Mouse (Mus musculus) spleen, postnatal 36 days (tissue): ENCODE measurements at regions not wholly inside any gene's neighbourhood (a gene's known extent, or its start where the extent isn't known, plus 50 kb on each side); places are given as distances from the start of the nearest gene placed in this dataset.

Experiments
- DNase-seq, 2 experiments: peaks; one replicate each; pipeline ENCODE4 v3.0.0; 2022; ENCODE audit warnings: low spot score in 2 of 2, mixed read lengths in 1 of 2

- no peak for DNase-seq
These were observed 142.2 kb upstream of the Cadm1 start for GRCm38 (mm10) chr9:47387716-47388300.

DNA sequence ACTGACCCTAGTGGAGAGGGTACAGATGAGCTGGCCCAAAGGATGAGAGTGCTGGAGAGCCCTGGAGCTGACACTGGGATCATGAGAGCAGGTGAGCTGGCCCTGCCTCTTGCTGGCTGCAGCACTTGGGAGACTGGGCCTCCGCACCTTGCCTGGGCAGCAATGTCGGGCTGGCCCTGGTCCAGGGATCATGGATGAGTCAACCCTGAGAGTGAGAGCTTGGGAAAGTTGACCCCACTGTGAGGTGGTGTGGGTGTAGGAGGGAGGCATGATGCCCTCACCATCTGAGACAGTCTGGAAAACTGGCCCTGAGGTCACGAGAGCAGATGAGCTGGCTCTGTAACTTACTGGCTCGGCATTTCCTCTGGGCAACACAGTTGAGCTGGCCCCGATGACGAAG is 140.1 kb upstream of the Cadm1 start:
- no peak for DNase-seq

DNA sequence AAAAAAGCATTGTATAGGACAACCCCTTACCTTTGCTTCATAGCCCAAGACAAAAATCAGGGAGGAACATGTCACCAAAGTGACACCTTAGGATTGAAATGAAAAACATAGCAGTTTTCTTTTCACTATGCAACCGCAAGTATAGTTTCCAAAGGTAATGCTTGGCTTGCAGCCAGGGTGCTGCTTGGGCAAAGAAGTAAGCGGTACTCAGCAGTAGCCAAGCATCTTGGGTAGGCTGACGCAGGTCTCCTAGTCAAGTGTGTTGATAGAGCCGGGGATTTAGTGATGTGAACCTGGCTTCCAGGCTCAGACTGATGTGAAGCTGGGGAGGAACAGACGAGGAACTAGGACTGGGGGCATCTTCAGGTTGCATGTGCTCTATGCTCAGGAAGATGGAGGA is 138.3 kb upstream of the Cadm1 start:
- no peak for DNase-seq

DNA sequence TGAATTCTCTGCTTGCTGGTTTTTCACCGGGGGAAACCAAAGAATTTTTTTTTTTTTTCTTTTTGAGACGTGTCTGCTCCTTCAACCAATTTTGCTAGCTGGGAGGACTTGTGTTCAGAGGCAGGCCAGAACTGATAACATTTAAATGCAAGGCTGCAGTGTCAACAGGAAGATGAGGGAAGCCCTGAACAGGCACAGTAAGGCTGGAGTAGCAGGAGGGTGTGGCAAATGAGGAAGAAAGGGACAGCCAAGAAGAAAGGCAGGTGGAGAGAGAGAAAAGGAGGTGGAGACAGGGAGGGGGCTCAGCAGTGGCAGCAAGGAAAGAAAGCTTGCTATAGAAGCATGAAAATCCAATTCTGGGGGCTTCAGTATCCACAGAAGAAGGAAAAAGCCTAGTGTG is 130.4 kb upstream of the Cadm1 start:
- no peak for DNase-seq

DNA sequence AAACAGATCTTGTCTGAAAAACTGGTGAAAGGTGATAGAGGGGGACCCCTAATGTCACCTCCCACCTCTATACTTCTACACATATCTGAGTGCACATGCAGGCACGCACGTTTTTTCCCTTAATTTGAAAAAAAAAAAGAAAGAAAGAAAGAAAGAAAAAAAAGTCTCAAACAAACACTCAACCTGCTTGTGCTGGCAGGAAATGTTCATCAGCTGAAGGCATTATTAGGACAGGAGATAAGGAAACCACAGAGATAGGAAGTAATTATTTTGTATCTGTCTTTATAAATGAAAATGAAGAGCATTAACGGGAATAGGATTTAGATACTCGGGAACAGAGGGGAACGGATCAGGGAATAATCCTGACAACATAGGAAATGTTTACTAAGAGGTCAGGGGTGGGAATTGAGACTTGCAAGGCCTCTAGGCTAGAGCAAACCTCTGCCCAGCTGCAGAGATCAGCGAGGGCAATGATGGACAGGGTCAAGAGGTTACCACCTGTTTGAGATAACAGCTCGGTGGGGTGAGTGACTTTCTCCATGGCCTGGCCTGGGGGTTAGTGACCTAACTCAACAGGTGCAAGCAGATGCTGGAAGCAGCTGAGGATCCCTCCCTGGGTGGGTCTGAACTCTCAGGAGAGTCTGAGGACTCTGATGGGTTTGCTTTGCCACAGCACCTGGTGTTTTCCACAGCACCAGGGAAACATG is 129.7 kb upstream of the Cadm1 start:
- DNase-seq: no peak

DNA sequence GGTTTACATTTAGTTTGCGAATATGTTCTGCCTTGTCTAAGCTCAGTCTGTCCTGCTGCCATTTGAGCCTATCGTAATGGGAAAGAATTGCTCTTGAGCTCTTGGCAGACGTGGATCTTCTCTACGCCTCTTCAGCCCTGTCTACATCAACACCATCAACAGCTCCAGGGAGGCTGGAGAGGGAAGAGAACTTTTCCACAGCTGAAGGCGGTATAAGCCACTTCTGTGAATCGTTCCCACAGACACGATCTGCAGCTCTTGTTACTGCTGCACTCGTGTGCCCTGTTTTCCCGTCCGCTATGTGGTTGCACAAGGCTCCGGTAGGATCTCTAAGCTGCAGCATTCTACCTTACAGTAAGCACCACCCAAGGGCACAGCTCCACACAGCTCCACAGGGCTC is 128.5 kb upstream of the Cadm1 start:
- DNase-seq: no peak

DNA sequence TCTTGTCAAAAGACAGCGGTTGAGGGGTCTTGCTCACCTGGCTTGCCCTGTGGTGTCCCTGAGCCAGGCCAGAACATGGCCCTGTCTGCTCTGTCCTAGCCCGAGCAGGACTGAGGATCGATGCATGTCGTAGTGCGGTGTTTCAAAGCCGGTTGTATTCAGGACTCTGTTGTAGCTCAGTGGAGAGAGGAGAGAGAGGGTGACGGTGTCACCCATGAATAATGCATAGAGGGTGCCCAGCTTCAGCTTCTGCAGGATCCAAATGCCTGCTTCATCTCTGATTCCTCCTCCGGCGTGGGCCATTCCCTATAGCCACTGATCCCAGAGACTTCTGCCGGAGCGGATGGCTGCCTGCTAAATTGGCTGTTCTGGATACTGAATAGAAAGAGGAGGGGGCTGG is 126.7 kb upstream of the Cadm1 start:
- no peak for DNase-seq

DNA sequence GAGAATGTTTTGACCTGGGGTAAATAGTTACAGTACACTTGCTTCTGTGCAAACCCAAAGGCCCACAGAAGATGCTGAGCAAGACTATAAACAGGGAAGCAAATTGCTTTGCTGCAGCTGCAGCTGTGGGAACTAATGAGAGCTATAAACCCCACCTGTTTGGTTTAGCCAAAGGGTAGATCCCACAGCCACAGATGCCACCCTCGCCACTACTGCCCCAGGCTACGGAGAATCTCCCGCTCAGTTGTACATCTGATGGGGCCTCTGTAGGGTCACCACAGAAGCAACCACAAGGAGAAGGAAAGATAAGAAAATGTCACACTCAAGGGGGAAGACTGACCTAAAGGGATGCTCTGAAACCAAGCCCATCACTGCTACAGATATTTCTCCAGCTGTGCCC is 125.2 kb upstream of the Cadm1 start:
- no peak for DNase-seq

DNA sequence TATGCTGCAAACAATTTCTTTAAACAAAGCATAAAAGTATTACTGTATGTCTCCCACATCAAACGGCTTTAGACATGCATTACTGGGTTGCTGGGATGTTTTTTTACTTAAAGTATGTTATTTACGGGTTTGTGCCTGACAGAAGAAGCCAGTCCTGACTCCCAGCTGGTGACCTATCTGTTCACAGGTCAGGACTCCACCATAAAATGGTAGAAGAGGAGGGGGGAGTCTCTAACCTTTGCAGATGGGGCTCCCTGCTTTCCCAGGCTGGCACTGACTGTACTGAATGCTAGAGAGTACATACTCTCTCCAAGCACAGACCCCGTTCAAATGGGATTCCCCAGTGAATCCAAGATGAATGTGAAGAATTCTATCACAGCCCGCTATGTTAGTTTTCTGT is 124.4 kb upstream of the Cadm1 start:
- no peak for DNase-seq

- DNase-seq: no peak
These were observed 122.8 kb upstream of the Cadm1 start for GRCm38 (mm10) chr9:47407007-47407670.

GRCm38 (mm10) chr9:47408061-47408460 is 121.9 kb upstream of the Cadm1 start:
- no peak for DNase-seq

DNA sequence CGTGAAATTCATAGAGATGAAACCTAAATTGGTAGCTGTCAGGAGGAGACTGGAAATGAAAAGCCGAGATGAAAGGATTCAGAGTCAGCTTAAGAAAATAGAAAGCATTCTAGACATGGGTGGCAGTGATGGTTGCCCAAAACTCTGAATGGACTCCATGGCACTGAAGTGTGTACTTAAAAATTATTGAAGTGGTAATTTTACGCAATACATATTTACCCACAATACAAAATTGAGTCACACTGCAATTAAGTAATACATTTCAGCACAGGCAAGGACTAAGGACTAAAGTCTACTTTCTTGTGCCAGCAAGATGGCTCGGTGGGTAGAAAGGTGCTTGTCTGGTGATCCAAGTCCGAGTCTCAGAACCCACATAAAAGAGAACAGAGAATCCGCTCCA is 120.4 kb upstream of the Cadm1 start:
- no peak for DNase-seq

DNA sequence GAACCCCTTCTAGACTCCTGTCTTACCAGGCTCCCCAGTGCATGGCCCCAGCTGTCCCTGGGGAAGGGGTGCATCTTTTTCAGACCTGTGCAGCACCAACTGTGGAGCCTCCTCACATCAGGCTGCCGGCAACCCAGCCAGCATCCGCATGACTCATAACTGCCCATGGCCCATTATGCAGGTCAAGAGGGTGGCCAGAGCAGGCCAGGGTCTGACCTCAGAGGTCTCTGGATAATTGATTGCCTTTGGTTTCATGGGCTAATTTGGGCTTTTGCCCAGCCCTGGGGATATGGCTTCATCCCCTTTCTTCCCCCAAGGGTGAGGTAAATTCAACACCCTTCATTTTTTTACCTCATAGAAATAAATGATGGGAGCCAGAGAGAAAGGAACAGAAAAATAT is 117.2 kb upstream of the Cadm1 start:
- DNase-seq: no peak

GRCm38 (mm10) chr9:47414350-47414988 is 115.5 kb upstream of the Cadm1 start:
- no peak for DNase-seq

- peak; percentile 8 to 9 for DNase-seq
These were observed 107.8 kb upstream of the Cadm1 start for GRCm38 (mm10) chr9:47422151-47422599.

GRCm38 (mm10) chr9:47422741-47423461 is 107.1 kb upstream of the Cadm1 start:
- DNase-seq: peak; percentile 7 to 23

DNA sequence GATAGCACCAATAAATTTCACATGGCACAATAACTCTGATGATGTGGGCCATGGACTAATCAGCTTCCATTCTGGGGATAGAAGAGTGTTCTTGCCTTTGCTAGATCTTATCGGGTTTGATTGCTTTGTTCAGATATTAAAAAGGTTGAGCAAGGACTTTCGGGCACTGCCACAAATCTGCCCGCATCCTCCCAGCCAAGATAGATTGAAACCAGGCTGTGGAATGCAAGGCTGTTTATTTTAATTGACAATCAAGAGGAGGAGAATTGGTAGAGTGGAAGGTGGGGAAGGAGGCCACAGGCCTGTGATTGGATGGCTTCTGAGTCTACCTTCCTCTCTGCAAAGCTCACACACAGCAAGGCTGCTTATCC is 106.5 kb upstream of the Cadm1 start:
- DNase-seq: no peak

DNA sequence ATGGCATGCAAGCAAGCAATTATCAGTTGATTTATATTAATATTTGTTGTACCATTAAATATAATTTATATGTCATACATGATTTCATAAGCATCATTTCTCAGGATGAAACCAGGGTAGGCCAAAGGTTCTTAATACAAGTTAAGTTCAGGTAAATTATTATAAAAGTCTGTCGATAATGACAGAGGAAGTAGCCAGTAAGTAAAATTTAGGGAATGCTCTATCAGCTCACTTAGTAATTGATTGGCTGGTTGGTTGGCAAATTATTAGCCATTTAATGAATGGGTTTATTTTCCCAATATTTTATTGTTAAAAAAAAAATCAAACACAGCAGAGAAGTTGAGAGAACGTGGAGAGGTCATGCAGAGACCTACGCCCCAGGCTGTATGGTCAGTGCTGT is 105.8 kb upstream of the Cadm1 start:
- no peak for DNase-seq

GRCm38 (mm10) chr9:47426712-47427111 is 103.3 kb upstream of the Cadm1 start:
- no peak for DNase-seq

DNA sequence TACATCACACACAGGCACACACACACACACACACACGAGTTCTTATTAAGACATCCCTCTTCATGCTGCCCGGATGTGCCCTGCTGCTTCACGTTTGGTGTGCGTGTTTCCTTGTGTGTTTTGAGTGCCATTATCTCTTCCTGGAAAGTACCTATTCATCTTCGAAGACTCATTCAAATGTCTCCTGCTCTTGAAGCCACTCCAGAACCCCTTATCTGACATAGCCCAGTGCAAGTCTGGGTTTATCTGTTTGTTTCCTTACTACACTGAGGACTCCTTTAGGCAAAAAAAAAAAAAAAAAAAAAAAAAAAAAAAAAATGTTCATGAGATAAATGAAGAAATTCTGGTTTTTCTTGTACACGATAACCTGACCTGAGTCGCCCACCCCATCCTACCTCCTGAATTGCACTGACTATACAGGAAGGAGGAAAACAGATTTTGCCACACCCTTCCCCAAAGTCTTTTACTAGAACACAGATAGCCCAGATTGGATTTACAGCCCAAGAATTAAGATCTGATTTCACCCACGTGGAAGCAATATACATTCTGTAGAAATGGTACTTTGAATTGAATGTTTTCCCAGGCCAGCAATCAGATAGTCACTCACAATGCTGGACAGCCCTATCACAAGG is 101.1 kb upstream of the Cadm1 start:
- no peak for DNase-seq

DNA sequence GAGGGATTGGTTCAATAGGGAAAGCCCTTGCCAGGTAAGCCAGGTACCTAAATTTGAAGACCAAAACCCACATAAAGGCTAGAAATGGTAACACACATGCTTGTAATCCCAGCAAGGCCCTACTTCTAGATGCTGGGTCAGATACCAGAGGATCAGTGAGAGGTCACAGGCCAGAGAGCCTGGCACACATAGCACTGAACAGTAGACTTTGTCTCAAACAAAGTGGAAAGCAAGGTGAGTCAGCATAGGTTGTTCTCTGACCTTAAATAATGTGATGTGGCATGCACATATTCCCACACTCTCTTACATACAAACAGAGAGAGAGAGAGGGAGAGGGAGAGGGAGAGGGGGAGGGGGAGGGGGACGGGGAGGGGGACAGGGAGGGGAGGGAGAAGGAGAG is 100.3 kb upstream of the Cadm1 start:
- DNase-seq: no peak

- no peak for DNase-seq
These were observed 97.3 kb upstream of the Cadm1 start for GRCm38 (mm10) chr9:47432715-47433114.
